Mouse (Mus musculus) ES-Bruce4 (cell line): ENCODE data around the gene Fbxo47. TPM values are rescaled to one million over a fixed set of nuclear protein-coding genes. Genes with fewer than 3 reads are reported as not detected.

Source experiments
- H3K27ac ChIP-seq: 2 replicates; pipeline ENCODE4 v1.5.1; 2012; ENCODE audit warnings: low read length, inconsistent platforms; ENCODE audit not compliant: insufficient read depth
- H3K27me3 ChIP-seq: 2 replicates; pipeline ENCODE4 v1.6.1; 2012; ENCODE audit warnings: mild to moderate bottlenecking, low read length, inconsistent platforms; ENCODE audit not compliant: control insufficient read depth, poor library complexity, insufficient read depth, severe bottlenecking
- H3K36me3 ChIP-seq: 2 replicates; pipeline ENCODE4 v1.6.1; 2012; ENCODE audit warnings: inconsistent platforms, mild to moderate bottlenecking, low read length, moderate library complexity; ENCODE audit not compliant: control insufficient read depth, poor library complexity, insufficient read depth, severe bottlenecking
- H3K4me1 ChIP-seq: one replicate; pipeline ENCODE4 v1.8.1; 2011; ENCODE audit warnings: low read length; ENCODE audit not compliant: control insufficient read depth, insufficient read depth
- H3K4me3 ChIP-seq: 2 replicates; pipeline ENCODE4 v1.5.1; 2011; ENCODE audit warnings: low read depth, mild to moderate bottlenecking, low read length
- H3K9ac ChIP-seq: 2 replicates; pipeline ENCODE4 v1.6.1; 2012; ENCODE audit warnings: low read depth, mild to moderate bottlenecking, inconsistent platforms; ENCODE audit not compliant: poor library complexity, severe bottlenecking
- H3K9me3 ChIP-seq: replicated peaks from 2 replicates; pipeline ENCODE4 v1.6.1; 2012; ENCODE audit warnings: mild to moderate bottlenecking, low read length, inconsistent platforms; ENCODE audit not compliant: control insufficient read depth, poor library complexity, insufficient read depth, severe bottlenecking
- CTCF ChIP-seq: IDR thresholded peaks from one replicate; pipeline ENCODE4 v1.8.1; 2011; ENCODE audit warnings: low read depth, low read length
- EP300 ChIP-seq: IDR thresholded peaks from 2 replicates; pipeline ENCODE4 v1.6.1; 2011; ENCODE audit warnings: low read depth, low read length; ENCODE audit not compliant: insufficient read depth
- POLR2A ChIP-seq: IDR thresholded peaks from one replicate; pipeline ENCODE4 v1.8.1; 2011; ENCODE audit warnings: low read length; ENCODE audit not compliant: insufficient read depth
- polyA plus RNA-seq: library from polyadenylated mRNA; stranded (reverse); fragments of >200 nt; gene quantifications from 2 replicates; pipeline ENCODE4 v1.2.4, GENCODE M21; 2011; ENCODE audit warnings: low read depth; ENCODE audit not compliant: missing spikeins, insufficient read depth, insufficient read length

The Fbxo47 gene
- polyA plus RNA-seq, 1 experiment, result 2.8 TPM

DNA sequence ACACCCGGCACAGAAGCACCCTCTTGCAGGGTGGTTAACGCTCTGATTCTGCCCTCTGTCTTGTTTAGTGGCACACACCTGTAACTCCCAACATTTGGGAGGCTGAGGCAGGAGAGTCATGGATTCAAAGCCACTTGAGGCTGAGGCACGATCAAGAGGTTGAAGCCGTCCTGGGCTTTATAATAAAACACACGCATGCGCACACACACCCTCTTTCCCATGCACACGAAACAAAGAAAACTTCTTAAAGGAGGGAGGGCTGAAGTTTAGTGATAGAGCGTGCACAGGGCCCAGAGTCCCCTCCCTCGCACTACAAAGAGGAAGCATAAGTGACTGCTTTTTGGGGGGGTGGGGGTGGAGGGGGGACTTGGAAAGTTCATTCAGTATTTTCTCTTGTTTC is 58.0 kb downstream of the Fbxo47 start:
- Histone ChIP-seq H3K4me3 (no peak overlapping the region), H3K4me1 (peaks cover 23% of the 10 kb centered on the region), H3K36me3 (peaks cover 26% of the 10 kb centered on the region), H3K9me3 (no peaks in the 10 kb centered on the region), H3K27me3 (no peaks in the 10 kb centered on the region), H3K27ac (peak overlapping the region; percentile 74), H3K9ac (no peak overlapping the region)
- no peak for TF ChIP-seq CTCF
- no peak for TF ChIP-seq POLR2A
- TF ChIP-seq EP300, result no peak

- H3K4me3 ChIP-seq, result no peak overlapping the region
- H3K36me3 ChIP-seq, result peaks cover 29% of the 10 kb centered on the region
- peak overlapping the region; percentile 46 for H3K27ac ChIP-seq
- H3K9ac ChIP-seq, result no peak overlapping the region
- peaks cover 18% of the 10 kb centered on the region for H3K4me1 ChIP-seq
- TF ChIP-seq EP300 (no peak), CTCF (no peak), POLR2A (no peak)
- H3K27me3 ChIP-seq, result no peaks in the 10 kb centered on the region
- H3K9me3 ChIP-seq, result no peaks in the 10 kb centered on the region
Observed at GRCm38 (mm10) chr11:97825295-97825694, 58.7 kb downstream of the Fbxo47 start.

DNA sequence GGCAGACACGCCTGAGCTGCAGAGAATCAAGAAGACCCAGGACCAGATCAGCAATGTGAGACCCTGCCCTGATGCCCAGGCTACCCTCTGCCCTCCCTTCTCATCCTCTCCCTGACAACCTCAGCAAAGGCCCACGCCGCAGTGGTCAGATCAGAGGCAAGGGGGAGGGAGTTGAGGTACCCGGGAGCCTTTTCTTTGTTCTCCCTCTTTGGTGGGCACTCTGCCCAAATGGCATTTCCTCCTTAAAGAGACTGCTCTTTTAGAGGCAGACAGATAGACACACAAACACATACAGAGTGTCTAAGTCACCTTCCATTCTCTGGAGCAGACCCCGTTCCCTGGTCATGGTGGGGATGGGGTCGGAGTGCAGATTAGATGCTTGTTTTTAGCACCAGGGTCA is 59.1 kb downstream of the Fbxo47 start:
- Histone ChIP-seq H3K27ac (peak overlapping the region; percentile 46; the same call in 1 of the 2 replicates), H3K27me3 (no peaks in the 10 kb centered on the region), H3K36me3 (peaks cover 29% of the 10 kb centered on the region), H3K4me1 (peaks cover 15% of the 10 kb centered on the region), H3K4me3 (no peak overlapping the region), H3K9me3 (no peaks in the 10 kb centered on the region), H3K9ac (no peak overlapping the region)
- TF ChIP-seq EP300 (no peak), CTCF (no peak), POLR2A (no peak)

- H3K36me3 ChIP-seq, result peaks cover 33% of the 10 kb centered on the region
Observed at GRCm38 (mm10) chr11:97824168-97824567, 59.8 kb downstream of the Fbxo47 start.

DNA sequence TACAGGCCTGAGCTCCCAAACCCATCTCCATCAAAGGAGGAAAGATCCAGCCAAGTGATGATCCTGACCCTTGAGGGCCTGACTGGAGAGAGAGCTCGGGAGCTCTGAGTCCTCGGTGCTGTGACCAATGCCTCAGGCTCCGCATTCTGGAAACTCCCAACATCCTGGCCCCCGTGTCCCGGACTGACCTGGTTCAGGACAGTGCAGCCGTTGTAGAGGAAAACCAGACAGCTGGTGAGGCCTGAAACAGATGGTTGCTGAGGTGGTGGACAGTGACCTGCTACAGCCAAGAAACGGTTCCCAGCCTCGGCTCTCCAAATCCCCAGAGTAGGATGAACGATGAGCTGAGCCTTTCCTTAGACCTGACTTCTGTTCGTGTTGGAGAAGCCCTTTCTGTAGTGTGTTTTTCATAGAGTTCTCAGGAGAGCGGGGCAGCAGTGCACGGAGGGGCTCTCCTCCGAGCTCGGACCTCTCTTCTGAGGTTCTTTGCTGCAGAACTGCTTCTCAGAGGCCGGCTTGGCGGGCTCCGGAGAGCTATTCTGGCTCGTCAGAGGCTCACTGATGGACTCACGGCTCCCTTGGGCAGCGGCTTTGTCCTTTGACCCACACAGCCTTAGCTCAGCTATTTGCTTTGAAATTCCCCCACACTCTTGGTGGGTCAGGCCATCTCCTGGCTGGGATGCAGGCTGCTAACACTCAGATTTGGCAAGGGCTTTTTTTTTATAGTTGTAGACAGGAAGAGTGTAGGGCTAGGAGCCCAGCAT is 60.9 kb downstream of the Fbxo47 start:
- H3K9ac ChIP-seq, result no peak overlapping the region
- no peak overlapping the region for H3K27ac ChIP-seq
- no peaks in the 10 kb centered on the region for H3K9me3 ChIP-seq
- TF ChIP-seq CTCF (no peak), POLR2A (no peak), EP300 (no peak)
- no peaks in the 10 kb centered on the region for H3K27me3 ChIP-seq
- peaks cover 17% of the 10 kb centered on the region for H3K4me1 ChIP-seq
- H3K4me3 ChIP-seq, result no peak overlapping the region
- H3K36me3 ChIP-seq, result peaks cover 33% of the 10 kb centered on the region

More at GRCm38 (mm10) chr11:97824168-97824567, 59.8 kb downstream of the Fbxo47 start:
- H3K4me1 ChIP-seq, result peaks cover 17% of the 10 kb centered on the region
- H3K4me3 ChIP-seq, result no peak overlapping the region
- no peaks in the 10 kb centered on the region for H3K9me3 ChIP-seq
- H3K9ac ChIP-seq, result no peak overlapping the region
- no peak for TF ChIP-seq POLR2A
- TF ChIP-seq CTCF, result no peak
- TF ChIP-seq EP300, result no peak
- H3K27ac ChIP-seq, result no peak overlapping the region
- H3K27me3 ChIP-seq, result no peaks in the 10 kb centered on the region

GRCm38 (mm10) chr11:97821401-97822064 is 62.4 kb downstream of the Fbxo47 start:
- TF ChIP-seq CTCF (no peak), EP300 (no peak), POLR2A (no peak)
- Histone ChIP-seq H3K4me1 (peaks cover 18% of the 10 kb centered on the region), H3K9me3 (no peaks in the 10 kb centered on the region), H3K36me3 (peaks cover 26% of the 10 kb centered on the region), H3K9ac (no peak overlapping the region), H3K27me3 (no peaks in the 10 kb centered on the region), H3K27ac (no peak overlapping the region), H3K4me3 (no peak overlapping the region)
